Mouse (Mus musculus) brain, embryonic 14.5 days (tissue): ENCODE results near the gene Pde4d.

ENCODE experiments used
- CTCF ChIP-seq: fragments of 200-500 bp; IDR thresholded peaks from 2 replicates; pipeline ENCODE4 v1.5.1; 2012; ENCODE audit warnings: inconsistent platforms, mild to moderate bottlenecking, moderate library complexity, borderline replicate concordance; ENCODE audit not compliant: insufficient read depth, insufficient read length; ENCODE audit errors: extremely low read depth
- POLR2A ChIP-seq: fragments of 200-500 bp; IDR thresholded peaks from 2 replicates; pipeline ENCODE4 v1.6.1; 2012; ENCODE audit warnings: mild to moderate bottlenecking, inconsistent platforms, borderline replicate concordance; ENCODE audit not compliant: poor library complexity, insufficient read depth, insufficient read length, severe bottlenecking; ENCODE audit errors: extremely low read depth

DNA sequence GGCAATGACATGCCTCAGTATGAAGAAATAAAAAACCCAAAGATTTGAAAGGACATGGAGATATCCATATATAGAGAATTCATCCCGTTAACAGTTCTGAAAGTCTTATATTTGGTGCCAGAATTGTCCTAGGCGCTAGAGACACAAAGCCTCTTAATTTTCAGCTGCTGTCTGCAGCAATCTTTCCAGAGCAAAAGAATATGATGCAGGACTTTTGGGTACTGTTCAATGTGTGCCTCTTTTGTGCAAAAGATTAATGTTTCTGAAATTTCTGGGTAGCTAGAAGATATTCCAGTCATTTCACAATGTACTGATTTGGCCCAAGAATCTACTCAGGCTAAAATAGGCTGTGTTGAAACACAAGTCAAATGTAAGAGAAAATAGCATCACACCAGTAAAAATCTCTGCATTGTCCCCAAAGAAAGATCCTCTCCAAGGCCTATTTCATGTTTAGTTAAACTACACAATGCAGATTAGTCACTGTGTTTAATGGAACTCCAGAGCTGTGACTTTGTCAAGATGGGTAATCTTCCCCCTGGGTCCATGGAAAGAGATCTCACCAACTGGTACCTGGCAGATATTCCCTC is 1270.5 kb downstream of the Pde4d start:
- TF ChIP-seq CTCF: no peak
- no peak for TF ChIP-seq POLR2A
